Mouse (Mus musculus) forebrain, embryonic 14.5 days (tissue): Measurements from ENCODE around the gene Mgat4e. TPM values are rescaled to one million over a fixed set of nuclear protein-coding genes. Genes with fewer than 3 reads are reported as not detected.
"Not testable (repeated sequence)": the region's sequence is repeated elsewhere in the genome, so short reads cannot be mapped to it uniquely, and the experiment has no call there.

Experiments
- ATAC-seq: fragments of 200-750 bp; cut with Nextera tagmentation; 2 replicates; pipeline ENCODE4 v1.8.0; 2017; ENCODE audit warnings: mild to moderate bottlenecking, moderate library complexity
- DNase-seq: peaks from one replicate; pipeline ENCODE4 v3.0.0-alpha.2; 2015; ENCODE audit warnings: low spot score
- H3K27ac ChIP-seq: fragments of 300-500 bp; sonication (generic); 2 replicates; pipeline ENCODE4 v1.5.1; 2014; ENCODE audit warnings: low read depth, mild to moderate bottlenecking, control low read depth, low read length, moderate library complexity
- H3K27me3 ChIP-seq: fragments of 300-500 bp; sonication (generic); replicated peaks from 2 replicates; pipeline ENCODE4 v1.6.1; 2014; ENCODE audit warnings: low read length, control low read depth, mixed read lengths; ENCODE audit not compliant: control insufficient read depth, insufficient read depth
- H3K36me3 ChIP-seq: fragments of 300-500 bp; sonication (generic); 2 replicates; pipeline ENCODE4 v1.6.1; 2014; ENCODE audit warnings: low read length, control low read depth; ENCODE audit not compliant: control insufficient read depth, insufficient read depth
- H3K4me1 ChIP-seq: fragments of 300-500 bp; sonication (generic); 2 replicates; pipeline ENCODE4 v1.6.1; 2014; ENCODE audit warnings: antibody characterized with exemption, low read length, control low read depth; ENCODE audit not compliant: control insufficient read depth, insufficient read depth
- H3K4me2 ChIP-seq: fragments of 300-500 bp; sonication (generic); 2 replicates; pipeline ENCODE4 v1.6.1; 2014; ENCODE audit warnings: mild to moderate bottlenecking, control low read depth, low read length
- H3K4me3 ChIP-seq: fragments of 300-500 bp; sonication (generic); 2 replicates; pipeline ENCODE4 v1.5.1; 2014; ENCODE audit warnings: low read depth, low read length, control low read depth
- H3K9ac ChIP-seq: fragments of 300-500 bp; sonication (generic); 2 replicates; pipeline ENCODE4 v1.6.1; 2014; ENCODE audit warnings: mild to moderate bottlenecking, low read length, control low read depth, moderate library complexity
- H3K9me3 ChIP-seq: fragments of 300-500 bp; sonication (generic); replicated peaks from 2 replicates; pipeline ENCODE4 v1.6.1; 2016; ENCODE audit warnings: low read length, control low read depth, mixed read lengths; ENCODE audit not compliant: control insufficient read depth
- WGBS: fragments of 180-500 bp; shearing (Covaris S2); extraction: QIAGEN DNeasy Blood & Tissue Kit; methylation state at CpG from one replicate; pipeline ENCODE4 v1.1.7; 2014; 5-methylcytosine and 5-hydroxymethylcytosine counted together
- polyA plus RNA-seq: library from polyadenylated mRNA; unstranded; fragments of >200 nt; fragmentation: Nextera tagmentation; extraction: Ambion mirVana; gene quantifications from 2 replicates; pipeline ENCODE4 v1.2.1, GENCODE M21; 2014

Gene Mgat4e
- polyA plus RNA-seq, 1 experiment from 2014 or later: not detected

DNA sequence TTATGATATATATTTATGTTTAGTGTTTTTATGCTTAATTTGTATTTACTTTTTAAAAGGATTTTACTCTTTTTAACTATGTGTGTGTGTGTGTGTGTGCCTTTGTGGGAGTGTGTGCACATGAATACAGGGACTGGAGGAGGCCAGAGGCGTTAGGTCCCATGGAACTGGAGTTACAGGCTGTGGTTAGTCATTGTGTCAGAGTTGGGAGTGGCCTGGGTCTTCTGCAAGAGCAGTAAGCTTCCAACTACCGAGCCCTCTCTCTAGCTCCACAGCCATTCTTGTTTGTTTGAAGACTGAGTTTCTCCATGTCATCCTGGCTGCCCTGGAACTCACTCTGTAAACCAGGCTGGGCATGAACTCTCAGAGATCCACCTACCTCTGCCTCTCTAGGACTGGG is 27.2 kb downstream of the Mgat4e start:
- 58% methylated on average over 2 of the region's 2 CpGs for WGBS

DNA sequence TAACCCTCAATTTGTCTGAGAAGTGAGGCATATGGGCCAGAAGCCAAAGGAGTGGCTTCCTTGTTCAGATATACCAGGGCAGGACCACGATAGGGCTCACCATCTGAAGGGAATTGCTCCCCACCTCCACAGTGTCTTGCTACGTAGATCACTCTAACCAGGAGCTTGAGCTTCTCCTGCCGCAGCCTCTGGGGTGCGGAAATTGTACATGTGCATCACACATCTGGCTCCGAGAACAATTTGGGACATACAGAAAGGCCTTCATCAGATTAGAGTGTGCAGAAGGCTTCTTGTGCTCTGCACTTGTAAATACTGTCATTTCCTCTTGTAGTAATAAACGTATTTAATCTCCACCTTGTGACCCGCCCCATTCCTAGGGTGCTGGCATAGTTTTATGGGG is 28.3 kb downstream of the Mgat4e start:
- no peak for ATAC-seq
- 0 out of 2 replicates have a peak, but pooled peaks cover 3% of the 10 kb centered on the region for H3K9me3 ChIP-seq
- H3K27ac ChIP-seq: no peak overlapping the region
- H3K4me3 ChIP-seq: no peak overlapping the region
- no peaks in the 10 kb centered on the region for H3K27me3 ChIP-seq
- whole genome bisulfite sequencing: 81% methylated on average over 7 of the region's 7 CpGs
- no peak overlapping the region for H3K9ac ChIP-seq
- DNase-seq: no peak
- no peak overlapping the region for H3K4me2 ChIP-seq
- no peaks in the 10 kb centered on the region for H3K4me1 ChIP-seq
- H3K36me3 ChIP-seq: no peaks in the 10 kb centered on the region

More for the DNA sequence above, 27.2 kb downstream of the Mgat4e start:
- H3K9ac ChIP-seq: no peak overlapping the region
- H3K4me3 ChIP-seq: no peak overlapping the region
- no peaks in the 10 kb centered on the region for H3K4me1 ChIP-seq
- H3K36me3 ChIP-seq: no peaks in the 10 kb centered on the region
- no peak for ATAC-seq
- H3K9me3 ChIP-seq: 0 out of 2 replicates have a peak, but pooled peaks cover 3% of the 10 kb centered on the region
- no peak for DNase-seq
- H3K27ac ChIP-seq: no peak overlapping the region
- no peaks in the 10 kb centered on the region for H3K27me3 ChIP-seq
- H3K4me2 ChIP-seq: no peak overlapping the region

DNA sequence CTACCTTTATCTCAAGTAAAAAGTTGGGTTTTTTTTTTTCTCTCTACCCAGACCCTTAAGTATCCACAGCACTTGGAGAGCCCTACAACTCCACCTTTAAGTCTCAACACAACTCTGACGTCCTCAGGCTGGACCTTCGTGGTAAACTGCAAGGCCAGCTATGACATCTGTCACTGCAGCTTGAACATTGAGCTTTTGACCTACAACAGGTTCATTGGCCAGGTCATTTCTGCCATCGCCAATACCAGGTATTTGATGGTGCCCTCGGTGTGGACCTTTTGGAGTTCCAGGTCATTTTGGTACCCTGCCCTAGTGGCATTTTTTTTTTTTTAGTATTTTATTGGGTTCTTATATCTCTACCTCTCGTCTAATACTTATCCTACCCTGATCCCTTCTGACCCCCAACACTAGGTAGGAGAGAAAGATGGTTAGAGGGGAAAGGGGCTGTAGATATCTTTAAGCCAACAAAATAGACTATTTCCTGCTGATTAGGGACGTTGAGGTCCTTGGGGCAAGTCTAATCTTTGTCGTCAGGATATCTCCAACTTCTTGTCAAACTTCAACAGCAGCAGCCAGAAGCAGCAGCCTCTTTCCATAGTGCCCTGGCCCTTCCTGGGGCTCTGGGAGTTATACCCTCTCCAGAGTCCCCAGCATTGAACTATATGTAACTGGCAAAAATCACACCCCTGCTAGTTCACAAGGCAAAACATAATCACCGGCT is 29.3 kb downstream of the Mgat4e start:
- H3K4me3 ChIP-seq: no peak overlapping the region
- no peak overlapping the region for H3K27ac ChIP-seq
- no peaks in the 10 kb centered on the region for H3K27me3 ChIP-seq
- 88% methylated on average over 8 of the region's 8 CpGs for WGBS
- DNase-seq (no peak), ATAC-seq (no peak)
- H3K4me2 ChIP-seq: no peak overlapping the region
- H3K4me1 ChIP-seq: no peaks in the 10 kb centered on the region
- no peak overlapping the region for H3K9ac ChIP-seq
- no peaks in the 10 kb centered on the region for H3K36me3 ChIP-seq
- H3K9me3 ChIP-seq: no peaks in the 10 kb centered on the region

DNA sequence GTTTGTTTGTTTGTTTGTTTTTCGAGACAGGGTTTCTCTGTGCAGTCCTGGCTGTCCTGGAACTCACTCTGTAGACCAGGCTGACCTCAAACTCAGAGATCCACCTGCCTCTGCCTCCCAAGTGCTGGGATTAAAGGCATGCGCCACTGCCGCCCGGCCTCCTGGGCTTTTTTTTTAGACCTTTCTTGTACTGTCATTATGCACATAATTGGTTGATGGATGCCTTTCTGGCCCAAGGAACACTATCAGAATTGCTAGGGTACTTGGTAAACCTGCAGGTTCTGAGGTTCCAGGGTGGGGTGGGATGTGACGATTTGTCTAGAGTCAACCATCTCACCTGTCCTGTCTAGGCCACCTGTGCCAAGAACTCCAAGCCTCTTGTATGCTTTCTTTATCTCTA is 30.3 kb downstream of the Mgat4e start:
- 91% methylated on average over 5 of the region's 5 CpGs for WGBS
- not testable (repeated sequence) for ATAC-seq, H3K9me3 ChIP-seq, H3K4me1 ChIP-seq, H3K36me3 ChIP-seq, H3K27ac ChIP-seq, H3K4me3 ChIP-seq, DNase-seq, H3K27me3 ChIP-seq, H3K4me2 ChIP-seq, H3K9ac ChIP-seq

DNA sequence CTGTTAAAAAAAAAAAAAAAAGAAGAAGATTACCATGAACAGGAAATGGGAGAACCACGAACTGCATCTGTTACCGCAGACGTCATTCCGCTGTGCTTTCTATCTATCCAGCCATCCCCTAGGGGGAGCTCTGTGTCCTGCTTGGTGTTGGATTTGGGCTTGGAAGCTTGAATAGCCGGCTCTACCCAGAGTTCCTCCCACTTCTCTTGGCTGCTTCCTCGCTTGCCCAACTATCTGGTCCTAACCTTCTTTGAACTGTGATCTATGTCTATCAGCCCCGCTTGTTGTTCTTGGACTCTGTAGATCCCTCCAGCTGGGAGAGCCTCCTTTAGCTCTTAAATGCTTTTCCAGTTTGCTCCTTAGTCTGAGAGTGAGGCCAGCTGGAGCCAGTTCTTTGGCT is 30.8 kb downstream of the Mgat4e start:
- Histone ChIP-seq H3K9ac (no peak overlapping the region), H3K9me3 (no peaks in the 10 kb centered on the region), H3K27me3 (peaks cover 4% of the 10 kb centered on the region), H3K4me1 (0 out of 2 replicates have a peak, but pooled peaks cover under 1% of the 10 kb centered on the region), H3K27ac (no peak overlapping the region), H3K4me3 (no peak overlapping the region), H3K4me2 (no peak overlapping the region), H3K36me3 (no peaks in the 10 kb centered on the region)
- ATAC-seq (peak; percentile 60; the same call in 1 of the 2 replicates), DNase-seq (peak; percentile 88)
- 16% methylated on average over 7 of the region's 7 CpGs for WGBS

DNA sequence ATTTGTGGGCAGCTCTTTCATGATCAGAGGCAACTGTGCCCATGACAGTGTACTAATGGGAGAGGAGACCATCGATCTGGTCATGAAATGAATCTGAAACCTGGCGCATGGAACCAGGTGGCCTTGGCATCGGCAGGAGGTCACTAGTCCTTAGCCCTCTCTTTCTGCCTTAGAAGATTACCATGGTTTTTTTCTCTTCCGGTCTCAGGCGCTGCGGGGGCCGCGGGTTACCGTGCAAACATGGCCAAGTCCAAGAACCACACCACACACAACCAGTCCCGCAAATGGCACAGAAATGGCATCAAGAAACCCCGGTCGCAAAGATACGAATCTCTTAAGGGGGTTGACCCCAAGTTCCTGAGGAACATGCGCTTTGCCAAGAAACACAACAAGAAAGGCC is 31.6 kb downstream of the Mgat4e start:
- peaks cover 13% of the 10 kb centered on the region for H3K27me3 ChIP-seq
- H3K9me3 ChIP-seq, H3K9ac ChIP-seq, H3K4me3 ChIP-seq, ATAC-seq, DNase-seq, H3K4me2 ChIP-seq, H3K36me3 ChIP-seq, H3K27ac ChIP-seq, H3K4me1 ChIP-seq: not testable (repeated sequence)
- 94% methylated on average over 14 of the region's 14 CpGs for WGBS

DNA sequence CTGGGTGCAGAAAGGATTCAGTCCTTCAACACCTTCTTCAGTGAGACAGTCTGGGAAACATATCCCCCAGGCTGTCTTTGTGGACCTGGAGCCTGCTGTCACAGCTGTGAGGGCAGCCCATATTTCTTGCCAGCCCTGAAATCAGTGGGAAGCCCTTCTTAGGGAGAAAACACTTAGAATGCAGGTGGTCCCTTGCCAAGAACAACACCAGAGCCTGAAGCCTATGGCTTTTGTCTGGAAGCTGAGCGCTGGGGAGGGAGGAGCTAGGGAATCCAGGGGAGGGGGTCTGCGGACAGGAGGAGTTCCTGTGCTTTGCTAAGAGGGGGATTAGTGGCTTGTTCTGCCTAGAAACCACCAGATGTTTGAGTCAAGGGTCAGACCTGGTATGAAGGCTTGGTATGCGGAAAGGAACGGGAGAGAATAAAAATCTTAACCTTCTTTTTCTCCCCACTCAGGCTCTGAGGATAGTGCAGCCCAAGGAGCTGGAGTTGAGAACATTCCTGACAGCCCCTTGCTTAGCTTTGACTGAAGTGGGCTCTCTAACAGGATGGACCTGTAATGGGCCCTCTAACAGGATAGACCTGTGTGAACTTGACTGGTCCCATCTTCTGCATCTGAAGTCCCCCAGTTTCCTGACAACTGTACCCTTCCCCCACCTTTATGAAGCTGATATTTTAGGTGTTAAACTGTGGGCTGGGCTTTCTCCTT is 32.8 kb downstream of the Mgat4e start:
- 13% methylated on average over 4 of the region's 4 CpGs for WGBS
- peak; percentile 46 for DNase-seq
- Histone ChIP-seq H3K4me3 (no peak overlapping the region), H3K4me2 (no peak overlapping the region), H3K4me1 (peaks cover 8% of the 10 kb centered on the region; the same call in 1 of the 2 replicates), H3K9me3 (no peaks in the 10 kb centered on the region), H3K27ac (no peak overlapping the region), H3K36me3 (no peaks in the 10 kb centered on the region), H3K27me3 (peaks cover 24% of the 10 kb centered on the region), H3K9ac (peak overlapping the region; percentile 17; the same call in 1 of the 2 replicates)
- ATAC-seq: 0 out of 2 replicates have a peak, but pooled peaks have one; percentile 37

DNA sequence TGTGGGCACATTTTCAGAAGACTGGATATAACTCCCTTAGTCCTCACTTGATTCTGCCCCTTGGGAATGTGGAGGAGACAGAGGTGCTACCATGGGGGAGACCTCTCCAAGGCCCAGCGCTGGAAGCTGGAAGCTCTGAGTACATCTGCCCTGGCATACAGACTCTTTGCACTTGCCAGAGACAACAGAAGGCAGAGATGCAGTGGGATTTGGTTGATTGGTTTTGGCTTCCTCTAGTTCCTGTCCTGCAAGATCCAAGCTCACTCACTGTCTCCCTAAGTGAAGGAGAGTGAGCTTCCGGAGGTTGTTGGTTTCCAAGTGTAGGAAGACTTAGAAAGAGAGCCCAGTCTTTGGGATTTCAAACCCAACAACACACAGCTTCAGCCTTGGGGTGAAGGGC is 33.6 kb downstream of the Mgat4e start:
- Histone ChIP-seq H3K36me3 (no peaks in the 10 kb centered on the region), H3K9ac (no peak overlapping the region), H3K27ac (no peak overlapping the region), H3K4me2 (no peak overlapping the region), H3K4me1 (peaks cover 8% of the 10 kb centered on the region; the same call in 1 of the 2 replicates), H3K27me3 (peaks cover 24% of the 10 kb centered on the region), H3K4me3 (no peak overlapping the region), H3K9me3 (no peaks in the 10 kb centered on the region)
- ATAC-seq (no peak), DNase-seq (no peak)
- WGBS: 74% methylated on average over 2 of the region's 2 CpGs
